Mouse (Mus musculus) heart, embryonic 13.5 days (tissue): ENCODE measurements around the gene Cphx2. TPM values are rescaled to one million over a fixed set of nuclear protein-coding genes. Genes with fewer than 3 reads are reported as not detected.
"Not testable (repeated sequence)": the region's sequence is repeated elsewhere in the genome, so short reads cannot be mapped to it uniquely, and the experiment has no call there.

Experiments
- ATAC-seq: fragments of 200-750 bp; cut with Nextera tagmentation; 2 replicates; pipeline ENCODE4 v1.8.0; 2017; ENCODE audit warnings: moderate TSS enrichment; ENCODE audit not compliant: insufficient number of reproducible peaks, low FRiP score, low TSS enrichment; ENCODE audit errors: extremely low read depth
- H3K27ac ChIP-seq: fragments of 300-500 bp; sonication (generic); replicated peaks from 2 replicates; pipeline ENCODE4 v1.5.1; 2015; ENCODE audit warnings: moderate library complexity, mild to moderate bottlenecking, inconsistent platforms
- H3K27me3 ChIP-seq: fragments of 300-500 bp; sonication (generic); replicated peaks from 2 replicates; pipeline ENCODE4 v1.6.1; 2015; ENCODE audit warnings: mild to moderate bottlenecking, inconsistent platforms
- H3K36me3 ChIP-seq: fragments of 300-500 bp; sonication (generic); 2 replicates; pipeline ENCODE4 v1.6.1; 2015; ENCODE audit warnings: mild to moderate bottlenecking, inconsistent platforms
- H3K4me1 ChIP-seq: fragments of 300-500 bp; sonication (generic); 2 replicates; pipeline ENCODE4 v1.6.1; 2015; ENCODE audit warnings: inconsistent platforms
- H3K4me2 ChIP-seq: fragments of 300-500 bp; sonication (generic); 2 replicates; pipeline ENCODE4 v1.6.1; 2015; ENCODE audit warnings: inconsistent platforms, mild to moderate bottlenecking, moderate library complexity
- H3K4me3 ChIP-seq: fragments of 300-500 bp; sonication (generic); 2 replicates; pipeline ENCODE4 v1.5.1; 2015; ENCODE audit warnings: moderate library complexity, mild to moderate bottlenecking, inconsistent platforms
- H3K9ac ChIP-seq: fragments of 300-500 bp; sonication (generic); 2 replicates; pipeline ENCODE4 v1.6.1; 2015; ENCODE audit warnings: inconsistent platforms, mild to moderate bottlenecking, moderate library complexity
- H3K9me3 ChIP-seq: fragments of 300-500 bp; sonication (generic); 2 replicates; pipeline ENCODE4 v1.6.1; 2016; ENCODE audit warnings: inconsistent platforms
- WGBS: fragments of 180-500 bp; shearing (Covaris S2); methylation state at CpG from one replicate; pipeline ENCODE4 v1.1.7; 2015; ENCODE audit warnings: mixed read lengths; 5-methylcytosine and 5-hydroxymethylcytosine counted together
- polyA plus RNA-seq: library from polyadenylated mRNA; unstranded; fragments of >200 nt; fragmentation: Nextera tagmentation; extraction: Ambion mirVana; gene quantifications from 2 replicates; pipeline ENCODE4 v1.2.1, GENCODE M21; 2015

Gene Cphx2
- polyA plus RNA-seq, 1 experiment from 2014 or later = not detected

GRCm38 (mm10) chr14:26081997-26082396, 681 bp downstream of the Cphx2 start, which contains the start of gene Cphx3:
TSS of gene Cphx3 (plus strand) at chr14:26082297.
- not testable (repeated sequence) for H3K27ac ChIP-seq, H3K4me1 ChIP-seq, H3K36me3 ChIP-seq, H3K27me3 ChIP-seq, H3K4me3 ChIP-seq, H3K9me3 ChIP-seq, H3K4me2 ChIP-seq, H3K9ac ChIP-seq, ATAC-seq
- no CpG with 5 or more reads among the region's 1 CpGs for WGBS

DNA sequence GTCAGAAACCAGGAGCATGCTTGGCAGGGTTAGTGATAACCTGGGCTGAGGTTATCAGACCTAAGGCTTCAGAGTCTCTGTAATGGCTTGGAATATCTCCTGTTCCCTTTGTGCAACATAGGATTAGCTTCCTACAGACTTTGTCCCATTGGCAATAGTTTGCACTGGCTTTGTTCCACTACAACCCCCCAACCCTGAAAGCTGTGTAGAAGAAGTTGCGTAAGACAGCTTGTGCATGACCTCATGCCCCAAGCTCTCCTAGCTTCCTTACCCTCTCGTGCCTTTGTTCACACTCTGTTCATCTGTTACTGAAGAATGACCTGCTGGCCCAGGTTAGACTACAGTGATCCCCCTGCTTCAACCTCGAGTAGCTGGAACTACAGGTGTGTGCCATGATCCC, 16.3 kb downstream of the Cphx2 start:
- not testable (repeated sequence) for H3K4me2 ChIP-seq, H3K27ac ChIP-seq, H3K4me1 ChIP-seq, H3K4me3 ChIP-seq, H3K9me3 ChIP-seq, H3K27me3 ChIP-seq, H3K36me3 ChIP-seq, ATAC-seq, H3K9ac ChIP-seq
- WGBS = no CpG with 5 or more reads among the region's 3 CpGs

DNA sequence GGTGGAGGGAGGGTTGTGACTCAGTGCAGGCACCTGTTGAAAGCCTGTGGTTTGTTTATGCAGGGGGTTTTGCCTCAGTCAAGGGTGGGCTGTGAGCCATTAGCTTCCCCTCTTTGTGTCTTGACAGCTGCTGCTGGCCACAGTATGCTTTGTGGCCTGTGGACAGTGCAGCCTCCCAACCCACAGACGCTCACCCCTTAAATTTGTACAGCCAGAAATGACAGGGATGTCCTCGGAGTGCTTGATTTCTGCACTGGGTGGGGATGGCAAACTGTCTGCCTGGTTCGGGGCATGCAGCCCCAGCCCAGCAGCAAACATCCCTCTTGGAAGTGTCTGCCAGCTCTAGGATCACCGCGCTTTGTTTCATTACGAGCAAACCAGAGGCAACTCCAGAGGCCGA, 36.8 kb downstream of the Cphx2 start, which contains the start of gene Duxbl2:
TSS of gene Duxbl2 (plus strand) at position 200 of the 400 bp plus-strand sequence.
- H3K36me3 ChIP-seq, H3K4me1 ChIP-seq, H3K9me3 ChIP-seq, H3K27ac ChIP-seq, ATAC-seq, H3K4me3 ChIP-seq, H3K27me3 ChIP-seq, H3K9ac ChIP-seq, H3K4me2 ChIP-seq: not testable (repeated sequence)
- no CpG with 5 or more reads among the region's 7 CpGs for WGBS

DNA sequence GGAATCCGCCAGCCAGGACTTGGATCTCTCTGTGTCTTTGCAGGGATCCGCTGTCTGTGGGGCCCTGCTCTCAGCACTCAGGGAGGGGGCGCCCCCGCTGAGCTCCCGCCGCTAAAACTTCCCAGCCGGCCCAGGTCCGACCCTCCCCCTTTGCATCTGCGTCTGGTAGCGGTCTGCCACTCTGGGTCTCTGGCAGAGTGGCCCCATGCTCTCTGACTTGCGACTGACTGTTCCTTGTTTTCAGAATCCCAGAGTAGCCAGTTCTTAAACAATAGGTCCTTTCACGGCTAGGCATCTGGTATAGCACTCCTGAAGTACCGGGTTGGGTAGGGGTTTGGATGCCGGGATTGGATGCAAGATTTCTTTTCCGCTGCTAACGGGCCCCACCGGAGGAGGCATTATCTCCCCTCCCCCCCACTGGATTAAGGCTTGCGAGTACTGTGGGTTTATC, 37.3 kb downstream of the Cphx2 start:
- not testable (repeated sequence) for ATAC-seq, H3K27me3 ChIP-seq, H3K36me3 ChIP-seq, H3K4me2 ChIP-seq, H3K4me1 ChIP-seq, H3K27ac ChIP-seq, H3K4me3 ChIP-seq, H3K9ac ChIP-seq, H3K9me3 ChIP-seq
- WGBS = no CpG with 5 or more reads among the region's 18 CpGs

DNA sequence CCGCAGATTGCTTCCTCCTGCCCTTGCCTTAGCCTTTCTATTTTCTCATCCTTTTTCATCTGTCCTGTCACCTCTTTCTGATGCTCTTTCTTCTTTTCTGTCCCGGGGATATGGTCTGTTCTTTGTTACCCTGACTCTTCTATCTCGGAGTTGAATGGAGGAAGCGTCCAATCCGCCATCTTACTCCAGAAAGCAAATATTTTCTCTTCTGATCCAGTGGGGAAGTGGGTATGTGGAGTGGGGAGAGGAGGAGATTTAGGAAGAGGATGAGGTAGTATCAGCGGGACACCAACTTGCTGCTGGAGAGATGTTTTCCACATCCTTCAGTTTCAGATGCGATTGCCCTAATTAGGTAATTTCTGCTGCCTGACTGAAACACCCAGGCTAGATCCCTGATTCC, 37.8 kb downstream of the Cphx2 start:
- ATAC-seq, H3K27me3 ChIP-seq, H3K9ac ChIP-seq, H3K27ac ChIP-seq, H3K36me3 ChIP-seq, H3K4me3 ChIP-seq, H3K4me2 ChIP-seq, H3K4me1 ChIP-seq, H3K9me3 ChIP-seq: not testable (repeated sequence)
- WGBS = no CpG with 5 or more reads among the region's 7 CpGs

Other genes with a start within 250 kb of the Cphx2 start
- gene Anxa11, start 239.4 kb upstream of the Cphx2 start, polyA plus RNA-seq = 21.6 and 23.6 TPM in 2 replicates
- not detected in 2 replicates for gene Plac9a, start 178.4 kb upstream of the Cphx2 start, polyA plus RNA-seq
- gene Tmem254a, start 153.8 kb upstream of the Cphx2 start, polyA plus RNA-seq = 1.7 and 2.7 TPM in 2 replicates
- 0.12 TPM in 1 of 2 replicates, not detected in the other for gene Cphx1, start 143.2 kb upstream of the Cphx2 start, polyA plus RNA-seq
- gene Duxbl1, start 102.9 kb upstream of the Cphx2 start, polyA plus RNA-seq = 0.70 and 0.71 TPM in 2 replicates
- 3.9 and 7.0 TPM in 2 replicates for gene Gm9780, start 38.8 kb upstream of the Cphx2 start, polyA plus RNA-seq
- 19.9 and 23.7 TPM in 2 replicates for gene Tmem254c, start 14.2 kb upstream of the Cphx2 start, polyA plus RNA-seq
- gene Cphx3, start 781 bp downstream of the Cphx2 start, polyA plus RNA-seq = not detected in 2 replicates
- gene Duxbl2, start 36.8 kb downstream of the Cphx2 start, polyA plus RNA-seq = 0.32 and 0.92 TPM in 2 replicates
- 3.2 and 9.9 TPM in 2 replicates for gene Plac9b, start 101.0 kb downstream of the Cphx2 start, polyA plus RNA-seq
- 23.7 and 25.6 TPM in 2 replicates for gene Tmem254b, start 125.5 kb downstream of the Cphx2 start, polyA plus RNA-seq
- 0.80 and 0.88 TPM in 2 replicates for gene Duxbl3, start 176.4 kb downstream of the Cphx2 start, polyA plus RNA-seq